Mouse (Mus musculus) naive thymus-derived CD4-positive, alpha-beta T cell, adult 5 months (primary cell): ENCODE results near the gene Gm49337. TPM values are rescaled to one million over a fixed set of nuclear protein-coding genes. Genes with fewer than 3 reads are reported as not detected.

Experiments used
- polyA plus RNA-seq: library from polyadenylated mRNA; unstranded; fragments of 100-300 nt; shearing (Covaris generic); gene quantifications from one replicate; pipeline ENCODE4 v1.2.1, GENCODE M21; 2017

The Gm49337 gene
- polyA plus RNA-seq: not detected

DNA sequence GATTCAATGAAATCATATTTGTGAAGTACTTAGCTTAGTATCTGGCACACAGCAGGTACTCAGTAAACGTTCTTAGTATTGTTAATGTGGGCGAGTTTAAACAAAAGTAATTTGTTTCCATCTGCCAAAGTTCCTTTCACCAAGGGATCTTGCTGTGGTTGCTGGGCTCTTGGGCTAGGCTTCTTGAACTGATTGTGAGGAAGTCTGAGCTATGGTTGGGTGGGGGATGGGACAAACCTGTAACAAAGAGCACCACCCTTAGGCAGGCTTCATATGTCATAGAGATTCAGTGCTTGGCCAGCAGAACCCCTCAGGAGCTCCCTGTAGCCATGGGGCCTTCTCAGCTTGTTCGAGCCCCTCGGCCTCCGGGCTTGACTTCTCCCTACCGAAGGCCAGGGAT lies at the start of gene Gm49337, which contains the start of gene 1700042G07Rik:
Gm49337 (plus strand) TSS at position 313 of the 400 bp plus-strand sequence.
1700042G07Rik (plus strand) TSS at position 301 of the 400 bp plus-strand sequence.

DNA sequence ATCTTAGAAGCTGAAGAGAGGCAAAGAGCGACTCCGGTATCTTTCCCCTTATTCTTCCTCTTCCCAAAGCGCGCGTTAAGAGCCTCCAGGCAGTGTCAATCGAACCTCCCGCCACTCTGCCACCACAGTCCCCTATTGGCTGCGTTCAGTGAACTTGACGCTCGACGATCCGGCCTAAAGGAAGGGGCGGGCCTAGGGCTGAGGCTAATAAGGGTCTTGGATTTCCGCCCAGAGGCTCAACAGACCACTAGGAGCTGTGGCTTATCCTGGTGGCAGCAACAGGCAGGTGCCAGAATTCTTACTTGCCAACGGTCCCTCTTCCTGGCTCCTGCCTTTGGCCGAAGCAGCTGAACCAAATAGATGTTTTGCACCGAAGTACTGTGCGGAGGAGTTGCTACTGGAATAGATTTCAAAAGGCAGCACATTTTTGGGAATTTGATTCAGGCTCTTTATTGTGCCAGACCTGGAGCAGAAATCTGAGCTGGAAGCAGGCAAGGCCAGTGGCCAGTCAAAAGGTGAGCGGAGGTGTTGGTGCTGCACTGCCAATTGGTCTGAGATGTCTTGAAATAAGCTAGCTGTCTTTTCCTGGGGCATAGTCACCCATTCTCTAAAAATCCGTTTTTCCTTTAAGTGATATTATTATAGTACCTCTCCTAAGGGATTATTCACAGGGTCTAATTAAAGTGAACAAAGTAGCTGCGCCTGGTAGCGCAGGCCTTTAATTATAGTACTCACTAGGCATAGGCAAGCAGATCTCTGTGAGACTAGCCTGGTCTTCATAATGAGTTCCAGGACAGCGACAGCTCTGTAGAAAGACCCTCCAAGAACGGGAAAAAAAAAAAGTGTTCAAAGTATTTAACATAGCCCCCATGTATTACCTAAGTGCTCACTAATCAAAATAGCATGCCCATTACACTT lies 49.3 kb upstream of the Gm49337 start, which contains the start of the genes Rad54l and Pomgnt1:
Rad54l (minus strand) TSS at position 89 of the 918 bp plus-strand sequence.
Pomgnt1 (plus strand) TSS at position 239 of the 918 bp plus-strand sequence.

DNA sequence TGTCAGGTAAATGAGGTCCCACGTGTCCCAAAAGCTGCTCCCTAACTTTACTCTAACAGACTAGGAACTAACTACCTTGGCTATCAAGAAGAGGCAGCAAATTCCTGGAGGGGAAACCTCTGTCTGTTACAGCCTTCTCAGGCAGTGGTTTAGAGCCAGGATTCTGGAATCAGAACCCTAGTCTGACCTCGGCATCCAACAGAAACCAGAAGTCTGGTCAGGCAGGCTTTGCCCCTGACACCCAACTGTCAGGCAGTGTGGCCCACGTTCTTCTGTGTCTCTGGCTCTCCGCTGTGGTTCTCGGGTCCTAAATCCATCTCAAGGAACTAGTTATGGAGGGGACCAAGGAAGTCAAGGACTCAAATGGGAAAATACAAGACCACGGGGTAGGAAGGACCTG lies 21.9 kb upstream of the Gm49337 start, which contains the start of gene Lurap1:
Lurap1 (minus strand) TSS at position 101 of the 400 bp plus-strand sequence.

DNA sequence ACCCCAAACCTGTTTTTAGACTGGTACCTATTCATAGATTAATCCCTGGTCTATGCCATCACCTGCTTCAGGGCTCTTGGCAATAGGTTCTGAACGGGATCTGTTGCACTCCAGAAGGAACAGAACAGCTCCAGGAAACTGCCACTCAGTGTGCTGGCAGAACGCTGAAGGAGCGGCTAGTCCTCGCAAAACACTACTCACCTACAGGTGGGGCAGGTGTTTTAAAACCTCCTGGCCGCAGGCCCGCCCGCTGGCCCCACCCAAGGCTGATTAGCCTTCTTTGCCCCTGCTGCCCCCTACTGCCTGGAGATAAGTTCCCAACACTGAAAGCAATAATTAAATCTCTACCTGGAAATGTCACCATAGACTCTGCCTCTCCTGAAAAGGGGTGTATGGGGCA lies 5.8 kb upstream of the Gm49337 start, which contains the start of gene Tspan1:
Tspan1 (minus strand) TSS at position 198 of the 400 bp plus-strand sequence.

DNA sequence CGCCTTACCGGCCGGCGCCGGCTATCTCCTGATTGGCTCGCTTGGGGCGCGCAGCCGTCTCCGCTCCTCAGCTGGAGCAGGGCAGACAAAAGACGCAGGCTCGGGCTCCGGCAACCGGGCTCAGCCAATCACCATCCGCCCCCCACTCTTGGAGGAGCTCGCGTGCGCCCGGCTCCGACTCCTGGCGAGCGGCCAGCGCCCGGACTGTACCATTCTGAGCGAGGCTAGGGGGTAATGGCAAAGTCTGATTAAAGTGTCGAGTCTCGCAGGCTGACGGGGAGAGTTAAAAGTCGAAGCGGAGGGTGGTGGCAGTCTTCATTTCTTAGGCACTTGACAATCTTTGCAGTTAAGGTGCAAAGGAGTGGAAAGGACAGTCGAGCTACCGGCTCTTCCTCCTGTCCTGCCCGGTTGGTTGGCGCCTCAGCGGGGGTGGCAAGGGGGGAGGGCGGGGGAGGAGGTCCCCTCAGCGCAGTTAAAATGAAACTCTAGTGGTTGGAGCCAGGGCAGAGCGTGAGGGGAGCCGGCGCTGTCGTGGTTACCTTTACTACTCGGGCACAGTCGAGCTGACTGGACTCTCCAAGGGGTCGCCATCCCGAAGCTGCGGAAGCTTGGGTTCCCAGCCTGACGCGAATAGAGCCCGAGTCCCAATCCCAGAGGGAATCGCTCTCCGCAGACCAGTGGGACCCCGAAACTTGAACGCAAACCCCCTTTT lies 48.1 kb downstream of the Gm49337 start, which contains the start of gene Pik3r3:
Pik3r3 (plus strand) TSS at position 479 of the 712 bp plus-strand sequence.

Other genes starting within 250 kb of the Gm49337 start
- gene Dmbx1, start 233.5 kb upstream of the Gm49337 start, polyA plus RNA-seq: not detected
- 192 TPM for gene Faah, start 155.5 kb upstream of the Gm49337 start, polyA plus RNA-seq
- gene Nsun4, start 119.5 kb upstream of the Gm49337 start, polyA plus RNA-seq: 53.4 TPM
- gene Uqcrh, start 98.3 kb upstream of the Gm49337 start, polyA plus RNA-seq: 472 TPM
- gene Lrrc41, start 98.1 kb upstream of the Gm49337 start, polyA plus RNA-seq: 42.7 TPM
- 0.97 TPM for gene Rad54l, start 49.7 kb upstream of the Gm49337 start, polyA plus RNA-seq
- gene Pomgnt1, start 49.5 kb upstream of the Gm49337 start, polyA plus RNA-seq: 22.9 TPM
- not detected for gene Lurap1, start 22.0 kb upstream of the Gm49337 start, polyA plus RNA-seq
- not detected for gene Tspan1, start 5.8 kb upstream of the Gm49337 start, polyA plus RNA-seq
- not detected for gene 1700042G07Rik, start within 50 bp of the Gm49337 start, polyA plus RNA-seq
- 2.9 TPM for gene Pik3r3, start 48.2 kb downstream of the Gm49337 start, polyA plus RNA-seq